Mouse (Mus musculus) forebrain, embryonic 13.5 days (tissue): ENCODE results near the gene Gm17657. TPM values are rescaled to one million over a fixed set of nuclear protein-coding genes. Genes with fewer than 3 reads are reported as not detected.

ENCODE experiments used
- ATAC-seq: fragments of 200-750 bp; cut with Nextera tagmentation; 2 replicates; pipeline ENCODE4 v1.8.0; 2017
- H3K27ac ChIP-seq: fragments of 300-500 bp; sonication (generic); 2 replicates; pipeline ENCODE4 v1.5.1; 2015; ENCODE audit warnings: inconsistent platforms, mild to moderate bottlenecking, moderate library complexity
- H3K27me3 ChIP-seq: fragments of 300-500 bp; sonication (generic); 2 replicates; pipeline ENCODE4 v1.6.1; 2015; ENCODE audit warnings: mild to moderate bottlenecking, inconsistent platforms
- H3K36me3 ChIP-seq: fragments of 300-500 bp; sonication (generic); 2 replicates; pipeline ENCODE4 v1.6.1; 2015; ENCODE audit warnings: mild to moderate bottlenecking, inconsistent platforms; ENCODE audit not compliant: poor library complexity, severe bottlenecking
- H3K4me1 ChIP-seq: fragments of 300-500 bp; sonication (generic); 2 replicates; pipeline ENCODE4 v1.6.1; 2015; ENCODE audit warnings: inconsistent platforms
- H3K4me2 ChIP-seq: fragments of 300-500 bp; sonication (generic); 2 replicates; pipeline ENCODE4 v1.6.1; 2015; ENCODE audit warnings: inconsistent platforms, mild to moderate bottlenecking, moderate library complexity
- H3K4me3 ChIP-seq: fragments of 300-500 bp; sonication (generic); 2 replicates; pipeline ENCODE4 v1.5.1; 2015; ENCODE audit warnings: mild to moderate bottlenecking, inconsistent platforms
- H3K9ac ChIP-seq: fragments of 300-500 bp; sonication (generic); 2 replicates; pipeline ENCODE4 v1.6.1; 2015; ENCODE audit warnings: mild to moderate bottlenecking, inconsistent platforms
- H3K9me3 ChIP-seq: fragments of 300-500 bp; sonication (generic); replicated peaks from 2 replicates; pipeline ENCODE4 v1.6.1; 2016; ENCODE audit warnings: inconsistent platforms
- WGBS: fragments of 180-500 bp; shearing (Covaris S2); methylation state at CpG from one replicate; pipeline ENCODE4 v1.1.7; 2015; 5-methylcytosine and 5-hydroxymethylcytosine counted together
- polyA plus RNA-seq: library from polyadenylated mRNA; unstranded; fragments of >200 nt; fragmentation: Nextera tagmentation; extraction: Ambion mirVana; gene quantifications from 2 replicates; pipeline ENCODE4 v1.2.1, GENCODE M21; 2015

Gm17657 gene
- polyA plus RNA-seq, 1 experiment from 2014 or later, result not detected

DNA sequence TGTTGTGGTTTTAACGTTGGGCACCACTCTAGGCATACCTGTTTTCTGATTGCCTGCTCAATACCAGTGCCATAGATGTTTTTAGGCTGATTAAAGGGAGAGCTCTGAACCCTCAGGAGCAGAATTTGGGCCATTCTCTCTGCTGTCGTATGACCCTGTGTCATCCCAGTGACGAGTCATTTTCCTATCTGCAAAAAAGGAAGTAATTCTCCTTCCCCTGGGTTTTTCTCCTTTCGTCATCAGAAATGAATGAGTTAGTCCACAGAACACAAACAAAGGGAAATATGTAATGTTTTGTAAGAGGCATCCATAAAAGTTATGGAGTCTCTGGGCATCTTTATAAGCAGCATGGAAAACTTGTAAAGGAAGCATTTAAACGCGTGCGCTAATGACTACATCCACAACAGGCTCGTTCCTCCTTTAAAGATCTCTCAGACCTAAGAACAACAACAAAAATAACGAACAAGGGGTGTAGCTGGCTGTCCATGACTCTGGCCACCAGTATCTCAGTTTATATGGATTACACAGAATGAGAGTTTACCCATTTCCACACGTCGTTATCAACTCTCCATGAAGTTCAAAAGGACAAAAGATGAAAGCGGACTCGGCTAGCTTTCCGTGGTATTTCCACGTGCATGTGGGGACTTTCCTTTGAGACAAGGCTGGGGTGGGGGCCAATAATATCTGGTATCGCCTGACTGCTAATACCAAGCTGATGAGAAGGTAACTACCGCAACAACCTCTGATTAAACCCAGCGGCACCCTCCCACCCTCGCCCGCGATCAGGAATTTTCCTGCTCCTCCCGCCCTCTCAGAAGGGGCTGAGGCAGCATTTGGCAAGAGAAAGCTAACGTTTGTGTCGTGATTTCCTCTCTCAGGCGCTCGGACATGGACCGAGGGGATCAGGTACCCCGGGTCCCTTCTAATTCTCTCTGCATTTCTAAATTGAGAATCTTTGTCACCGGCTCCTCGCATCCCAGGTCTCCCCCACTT is 60.2 kb downstream of the Gm17657 start:
- H3K27me3 ChIP-seq, result no peaks in the 10 kb centered on the region
- peak overlapping the region; percentile 93 for H3K27ac ChIP-seq
- H3K4me1 ChIP-seq, result peaks cover 24% of the 10 kb centered on the region
- peak overlapping the region; percentile 94 for H3K4me2 ChIP-seq
- H3K9me3 ChIP-seq, result no peaks in the 10 kb centered on the region
- peak overlapping the region; percentile 75 for H3K9ac ChIP-seq
- 7% methylated on average over 30 of the region's 30 CpGs for WGBS
- ATAC-seq, result peak; percentile 11
- peak overlapping the region; percentile 93 for H3K4me3 ChIP-seq
- peaks cover 8% of the 10 kb centered on the region for H3K36me3 ChIP-seq

DNA sequence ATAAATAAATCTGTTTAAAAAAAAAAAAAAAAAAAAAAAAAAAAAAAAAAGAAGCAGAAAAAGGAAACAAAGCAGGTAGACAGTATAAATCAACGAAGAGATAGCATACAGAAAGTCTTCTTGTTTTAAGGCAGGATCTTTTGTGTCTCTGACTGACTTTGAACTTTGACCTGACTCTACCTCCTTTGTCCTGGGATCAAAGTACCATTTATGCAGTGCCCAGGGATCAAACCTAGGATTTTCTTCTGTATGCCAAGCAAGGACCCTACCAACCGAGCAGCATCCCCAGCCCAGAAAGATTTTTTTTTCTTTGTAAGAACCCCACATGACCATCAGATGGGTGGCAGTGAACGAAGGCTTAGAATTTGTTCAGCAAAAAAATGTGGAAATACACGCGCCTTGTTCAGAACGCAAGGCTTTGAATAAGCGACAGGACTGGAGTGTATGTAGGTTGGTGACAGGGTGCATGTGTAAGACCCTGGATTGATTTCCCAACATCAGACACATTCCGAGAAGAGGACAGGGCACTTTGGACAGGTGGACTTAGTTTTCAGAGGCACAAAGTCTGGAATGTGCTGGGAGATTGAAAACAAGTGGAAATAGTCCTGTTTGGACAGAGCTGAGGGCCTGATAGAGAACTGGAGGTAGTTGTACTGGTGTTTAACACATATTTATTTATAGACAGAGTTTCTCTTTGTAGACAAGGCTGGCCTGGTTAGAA is 61.0 kb downstream of the Gm17657 start:
- Histone ChIP-seq H3K4me3 (no peak overlapping the region), H3K4me1 (peaks cover 20% of the 10 kb centered on the region), H3K9me3 (no peaks in the 10 kb centered on the region), H3K4me2 (peak overlapping the region; percentile 94), H3K27me3 (no peaks in the 10 kb centered on the region), H3K36me3 (no peaks in the 10 kb centered on the region), H3K9ac (no peak overlapping the region), H3K27ac (no peak overlapping the region; the same call in 1 of the 2 replicates)
- ATAC-seq, result no peak
- 83% methylated on average over 8 of the region's 8 CpGs for WGBS

DNA sequence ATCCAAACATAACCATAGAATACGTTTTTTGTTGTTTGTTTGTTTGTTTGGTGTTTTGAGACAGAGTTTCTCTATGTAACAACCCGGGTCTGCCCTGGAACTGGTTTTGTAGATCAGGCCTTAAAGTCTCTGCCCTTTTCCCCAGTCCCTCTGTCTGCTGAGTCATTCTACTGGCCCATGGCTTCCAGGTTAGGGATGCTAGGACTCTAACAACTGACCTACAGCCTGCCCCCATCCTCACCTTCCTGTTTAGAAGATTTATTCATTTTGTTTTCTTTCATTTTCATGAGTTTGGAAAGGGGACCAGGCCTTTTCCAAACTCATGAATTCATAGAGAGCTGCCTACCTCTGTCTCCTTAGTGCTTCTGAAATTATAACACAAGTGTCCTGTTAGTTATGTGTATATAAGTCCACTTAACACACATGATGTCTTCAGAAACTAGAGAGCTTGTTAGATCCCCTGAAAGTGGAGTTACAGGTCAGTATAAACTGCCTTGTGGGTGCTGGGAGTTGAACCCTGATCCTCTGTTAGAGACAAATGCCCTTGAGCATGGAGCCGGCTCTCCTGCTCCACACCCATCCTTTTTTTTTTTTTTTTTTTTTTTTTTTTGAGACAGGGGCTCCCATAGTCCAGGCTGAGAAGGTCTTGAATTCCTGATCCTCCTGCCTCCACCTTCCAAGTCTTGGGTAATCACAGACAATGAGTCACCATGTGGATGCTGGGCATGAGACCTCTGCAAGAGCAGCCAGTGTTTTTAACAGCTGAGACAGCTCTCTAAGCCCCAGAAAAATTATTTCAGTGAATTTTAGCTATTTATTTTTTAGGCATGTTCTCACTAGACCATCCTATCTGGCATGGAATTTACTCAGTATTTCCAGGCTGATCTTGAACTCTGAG is 63.9 kb downstream of the Gm17657 start:
- H3K4me1 ChIP-seq, result peaks cover 10% of the 10 kb centered on the region
- no peak overlapping the region for H3K4me2 ChIP-seq
- no peak overlapping the region for H3K27ac ChIP-seq
- WGBS, result 75% methylated on average over 3 of the region's 3 CpGs
- no peak for ATAC-seq
- no peak overlapping the region for H3K4me3 ChIP-seq
- H3K36me3 ChIP-seq, result no peaks in the 10 kb centered on the region
- no peak overlapping the region for H3K9ac ChIP-seq
- no peaks in the 10 kb centered on the region for H3K27me3 ChIP-seq
- H3K9me3 ChIP-seq, result no peaks in the 10 kb centered on the region; the same call in 1 of the 2 replicates

DNA sequence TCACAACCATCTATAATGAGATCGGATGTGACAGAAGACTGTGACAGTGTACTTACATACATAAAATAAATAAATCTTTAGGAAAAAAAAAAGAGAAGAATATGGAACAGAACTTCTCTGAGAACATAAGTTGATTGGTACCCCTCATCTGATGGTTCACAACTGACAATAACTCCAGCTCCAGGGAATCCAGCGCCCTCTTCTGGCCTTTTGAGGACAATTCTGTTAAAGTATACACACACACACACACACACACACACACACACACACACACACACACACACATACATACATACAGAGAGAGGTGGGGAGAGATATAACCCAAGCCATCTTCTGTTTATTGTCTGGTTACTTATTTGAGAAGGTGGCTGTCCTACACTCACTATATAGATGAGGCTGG is 65.0 kb downstream of the Gm17657 start:
- Histone ChIP-seq H3K9me3 (no peaks in the 10 kb centered on the region; the same call in 1 of the 2 replicates), H3K4me3 (no peak overlapping the region), H3K27me3 (no peaks in the 10 kb centered on the region), H3K36me3 (no peaks in the 10 kb centered on the region), H3K9ac (no peak overlapping the region), H3K27ac (no peak overlapping the region), H3K4me1 (peaks cover 10% of the 10 kb centered on the region), H3K4me2 (no peak overlapping the region)
- ATAC-seq, result no peak
- WGBS, result 81% methylated on average over 2 of the region's 2 CpGs

DNA sequence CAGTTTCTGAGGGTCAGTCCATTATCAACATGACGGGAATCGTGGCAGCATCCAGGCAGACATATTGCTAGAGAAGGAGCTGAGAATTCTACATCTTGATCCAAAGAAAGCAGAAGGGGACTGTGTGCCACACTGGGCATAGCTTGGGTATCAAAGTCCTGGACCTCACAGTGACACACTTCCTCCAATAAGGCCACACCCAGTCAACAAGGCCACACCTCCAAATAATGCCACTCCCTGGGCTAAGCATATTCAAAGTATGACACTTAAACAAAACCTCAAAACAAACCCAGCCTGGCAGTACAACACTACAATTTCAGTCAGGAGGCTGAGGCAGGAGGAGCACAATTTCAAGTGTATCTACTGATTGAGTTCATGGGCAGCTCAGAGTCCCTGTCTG is 66.2 kb downstream of the Gm17657 start:
- no peak for ATAC-seq
- no peak overlapping the region for H3K4me2 ChIP-seq
- no peaks in the 10 kb centered on the region; the same call in 1 of the 2 replicates for H3K4me1 ChIP-seq
- no peak overlapping the region for H3K4me3 ChIP-seq
- WGBS, result 84% methylated on average over 2 of the region's 2 CpGs
- no peaks in the 10 kb centered on the region for H3K36me3 ChIP-seq
- H3K27me3 ChIP-seq, result no peaks in the 10 kb centered on the region
- H3K9ac ChIP-seq, result no peak overlapping the region
- H3K27ac ChIP-seq, result no peak overlapping the region
- H3K9me3 ChIP-seq, result no peaks in the 10 kb centered on the region; the same call in 1 of the 2 replicates

DNA sequence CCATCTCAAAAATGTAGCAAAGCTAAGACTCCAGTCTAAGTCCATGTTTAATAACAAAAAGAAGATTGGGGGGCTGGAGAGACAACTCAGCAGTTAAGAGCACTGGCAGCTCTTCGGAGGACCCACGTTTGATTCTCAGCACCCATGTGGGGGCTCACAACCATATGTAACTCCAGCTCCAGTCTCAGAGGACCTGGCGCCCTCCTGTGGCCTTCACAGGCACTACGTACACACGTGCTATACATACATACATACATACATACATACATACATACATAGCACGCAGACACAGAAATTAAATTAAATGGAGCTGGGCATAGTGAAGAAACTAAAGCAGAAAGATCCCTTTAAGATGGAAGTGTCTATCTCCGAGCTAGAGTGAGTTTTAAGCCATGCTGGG is 66.8 kb downstream of the Gm17657 start:
- 90% methylated on average over 7 of the region's 7 CpGs for WGBS
- ATAC-seq, result no peak
- H3K36me3 ChIP-seq, result no peaks in the 10 kb centered on the region

DNA sequence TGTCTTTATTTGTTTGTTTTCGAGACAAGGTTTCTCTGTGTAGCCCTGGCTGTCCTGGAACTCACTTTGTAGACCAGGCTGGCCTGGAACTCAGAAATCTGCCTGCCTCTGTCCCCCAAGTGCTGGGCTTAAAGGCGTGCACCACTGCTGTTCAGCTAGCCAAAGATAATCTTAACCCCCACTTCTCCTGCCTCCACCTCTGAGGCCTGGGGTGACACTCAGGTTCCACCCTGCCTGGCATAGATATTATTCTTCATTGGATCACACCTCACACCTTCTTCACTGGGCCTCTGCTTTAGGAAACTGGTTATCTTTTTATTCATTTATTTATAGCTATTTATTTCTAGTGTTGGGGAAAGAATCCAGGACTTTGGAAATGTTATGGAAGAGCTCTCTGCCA is 69.2 kb downstream of the Gm17657 start:
- Histone ChIP-seq H3K4me1 (no peaks in the 10 kb centered on the region; the same call in 1 of the 2 replicates), H3K27me3 (no peaks in the 10 kb centered on the region), H3K4me2 (no peak overlapping the region), H3K4me3 (no peak overlapping the region), H3K27ac (0 out of 2 replicates have a peak overlapping the region, but pooled peaks have one; percentile 44), H3K9me3 (no peaks in the 10 kb centered on the region; the same call in 1 of the 2 replicates), H3K36me3 (no peaks in the 10 kb centered on the region), H3K9ac (no peak overlapping the region)
- no peak for ATAC-seq
- WGBS, result 79% methylated on average over 2 of the region's 2 CpGs

More for the DNA sequence above, 66.8 kb downstream of the Gm17657 start:
- H3K27me3 ChIP-seq, result no peaks in the 10 kb centered on the region
- H3K9me3 ChIP-seq, result no peaks in the 10 kb centered on the region; the same call in 1 of the 2 replicates
- H3K4me1 ChIP-seq, result no peaks in the 10 kb centered on the region; the same call in 1 of the 2 replicates
- no peak overlapping the region for H3K4me2 ChIP-seq
- H3K27ac ChIP-seq, result no peak overlapping the region
- H3K9ac ChIP-seq, result no peak overlapping the region
- no peak overlapping the region for H3K4me3 ChIP-seq

DNA sequence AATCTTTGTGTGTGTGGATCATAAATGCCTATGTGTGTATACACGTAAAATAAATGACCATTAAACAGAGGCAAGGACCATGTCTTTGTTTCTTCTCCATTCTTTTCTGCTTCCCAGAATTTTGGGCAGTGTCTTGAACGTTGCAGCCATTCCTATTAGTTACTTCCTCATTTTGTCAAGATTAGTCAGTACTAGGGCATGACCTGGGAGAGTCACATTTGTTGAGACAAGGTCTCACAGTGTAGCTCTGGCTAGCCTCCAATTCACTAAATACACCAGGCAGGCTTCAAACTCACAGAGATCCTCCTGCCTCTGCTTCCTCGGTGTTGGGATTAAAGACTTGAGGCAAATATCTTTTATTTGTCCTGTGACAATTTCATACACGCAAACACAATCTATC is 71.2 kb downstream of the Gm17657 start:
- Histone ChIP-seq H3K9ac (no peak overlapping the region), H3K4me1 (no peaks in the 10 kb centered on the region; the same call in 1 of the 2 replicates), H3K9me3 (no peaks in the 10 kb centered on the region; the same call in 1 of the 2 replicates), H3K27me3 (no peaks in the 10 kb centered on the region), H3K27ac (no peak overlapping the region), H3K4me3 (no peak overlapping the region), H3K4me2 (no peak overlapping the region), H3K36me3 (no peaks in the 10 kb centered on the region)
- WGBS, result 89% methylated on average over 4 of the region's 4 CpGs
- no peak for ATAC-seq

DNA sequence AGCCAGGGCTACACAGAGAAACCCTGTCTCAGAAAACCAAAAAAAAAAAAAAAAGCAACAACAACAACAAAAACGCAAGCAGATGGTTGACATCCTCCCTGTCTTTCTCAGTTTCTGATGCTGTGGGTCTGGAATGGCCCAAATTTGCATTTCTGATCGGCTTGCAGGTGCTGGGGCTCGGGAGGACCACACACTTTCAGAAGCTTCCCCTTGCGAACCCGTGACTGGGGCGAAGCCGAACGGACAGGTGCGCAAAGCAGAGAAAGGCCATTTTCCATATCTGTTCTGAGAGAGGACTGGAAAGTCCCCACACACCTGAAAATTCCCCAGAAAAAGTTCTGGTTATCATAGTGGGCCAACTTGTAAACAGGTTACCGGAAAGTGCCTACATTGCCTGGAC is 72.1 kb downstream of the Gm17657 start:
- Histone ChIP-seq H3K36me3 (no peaks in the 10 kb centered on the region), H3K9me3 (no peaks in the 10 kb centered on the region), H3K9ac (no peak overlapping the region), H3K27ac (no peak overlapping the region), H3K4me2 (no peak overlapping the region), H3K4me3 (no peak overlapping the region), H3K4me1 (no peaks in the 10 kb centered on the region; the same call in 1 of the 2 replicates), H3K27me3 (no peaks in the 10 kb centered on the region)
- 92% methylated on average over 10 of the region's 10 CpGs for WGBS
- ATAC-seq, result no peak

DNA sequence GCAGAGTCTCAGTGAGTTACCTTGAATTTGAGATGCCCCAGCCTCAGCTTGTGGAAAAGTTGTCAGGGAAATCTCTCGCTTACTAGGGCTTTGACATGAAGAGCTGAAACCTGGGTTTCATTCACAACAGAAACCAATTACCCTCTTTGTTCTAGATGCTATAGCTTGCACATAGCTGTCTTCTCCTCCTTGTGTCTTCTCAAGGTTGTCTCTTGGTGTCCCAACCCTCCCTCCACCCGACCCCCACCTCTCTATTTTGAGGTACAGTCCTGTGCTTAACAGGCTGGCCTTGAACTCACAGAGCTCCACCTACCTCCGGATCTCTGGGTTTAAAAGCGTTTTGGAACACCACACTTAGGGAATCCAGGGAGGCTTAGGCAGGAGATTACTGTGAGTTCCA is 73.0 kb downstream of the Gm17657 start:
- Histone ChIP-seq H3K4me3 (no peak overlapping the region), H3K27ac (no peak overlapping the region), H3K9me3 (no peaks in the 10 kb centered on the region), H3K9ac (no peak overlapping the region), H3K27me3 (no peaks in the 10 kb centered on the region), H3K4me1 (no peaks in the 10 kb centered on the region; the same call in 1 of the 2 replicates), H3K36me3 (no peaks in the 10 kb centered on the region), H3K4me2 (no peak overlapping the region)
- ATAC-seq, result no peak
- 82% methylated on average over 4 of the region's 4 CpGs for WGBS

DNA sequence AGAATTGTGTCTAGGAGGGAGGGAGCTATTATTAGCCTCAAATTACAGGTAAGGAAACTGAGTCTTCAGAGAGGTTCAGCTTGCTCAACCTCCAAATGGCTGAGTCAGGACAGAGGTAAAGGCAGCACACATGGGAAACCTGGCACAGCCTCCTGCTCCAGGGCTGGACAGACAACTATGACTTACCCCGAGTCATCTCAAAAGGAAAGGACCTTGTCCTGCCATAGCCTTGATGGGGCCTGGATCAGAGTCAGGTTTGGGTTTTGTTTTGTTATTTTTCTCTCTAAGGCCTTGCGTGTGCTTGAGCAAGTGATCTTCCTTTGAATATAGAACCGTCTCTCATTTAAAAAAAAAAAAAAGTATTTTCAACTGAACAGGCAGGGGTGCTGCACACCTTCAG is 74.3 kb downstream of the Gm17657 start:
- H3K27me3 ChIP-seq, result no peaks in the 10 kb centered on the region
- no peak for ATAC-seq
- no peak overlapping the region for H3K27ac ChIP-seq
- H3K36me3 ChIP-seq, result no peaks in the 10 kb centered on the region
- no peak overlapping the region for H3K4me3 ChIP-seq
- no peak overlapping the region for H3K4me2 ChIP-seq
- no peaks in the 10 kb centered on the region for H3K4me1 ChIP-seq
- WGBS, result 93% methylated on average over 3 of the region's 3 CpGs
- H3K9me3 ChIP-seq, result no peaks in the 10 kb centered on the region
- H3K9ac ChIP-seq, result no peak overlapping the region
